In the genomic region with DNA sequence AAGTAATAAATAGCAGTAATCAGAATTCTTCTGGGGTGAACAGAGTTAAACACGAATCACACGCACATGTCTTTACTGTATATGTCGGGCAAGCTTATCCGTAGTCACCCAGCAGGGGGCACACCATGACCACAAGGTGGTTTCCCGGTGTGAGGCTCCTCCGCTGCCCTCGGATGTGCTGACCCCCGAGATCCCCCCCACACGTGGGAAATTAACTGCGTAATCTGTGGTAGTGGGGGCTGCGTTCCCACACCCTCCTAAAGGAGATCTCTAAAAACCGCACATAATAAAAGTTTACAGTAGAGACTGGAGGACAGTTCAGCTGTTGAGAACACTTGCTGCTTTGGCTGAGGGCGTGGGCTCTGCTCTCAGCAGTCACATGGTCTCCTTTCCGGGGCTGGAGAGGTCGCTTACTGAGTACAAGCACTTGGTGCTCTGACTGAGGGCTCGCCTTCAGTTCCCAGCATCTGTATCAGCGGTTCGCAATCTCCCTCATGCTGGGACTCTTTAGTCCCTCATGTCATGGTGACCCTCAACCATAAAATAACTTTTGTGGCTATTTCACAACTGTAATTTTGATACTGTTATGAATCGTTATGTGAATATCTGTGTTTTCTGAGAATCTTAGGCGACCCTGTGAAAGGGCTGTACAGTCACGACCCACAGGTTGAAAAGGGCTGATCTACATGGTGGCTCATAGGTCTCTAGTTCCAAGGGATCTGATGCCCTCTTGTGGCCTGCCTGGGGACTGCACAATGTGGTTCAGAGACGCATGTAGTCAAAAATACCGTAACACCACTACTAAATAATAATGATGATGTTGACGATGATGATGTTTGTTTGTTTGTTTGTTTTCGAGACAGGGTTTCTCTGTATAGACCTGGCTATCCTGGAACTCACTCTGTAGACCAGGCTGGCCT, we compare ENCODE assay signal across 8 mouse cellular contexts. TPM values are rescaled to one million over a fixed set of nuclear protein-coding genes. Genes with fewer than 3 reads are reported as not detected.
DNase-seq lines count a peak whose midpoint lies in the region; ATAC-seq and TF ChIP-seq lines count a peak whose summit lies in the region.

No protein-coding gene starts in this region.

- no peaks in the 10 kb centered on the region for H3K9me3 ChIP-seq in embryonic facial prominence, embryonic 15.5 days (replicated peaks)
- no peaks in the 10 kb centered on the region for H3K9me3 ChIP-seq in heart, embryonic 12.5 days (replicated peaks)
- H3K9me3 ChIP-seq in kidney, embryonic 16.5 days (ENCODE audit: low read length), result no peaks in the 10 kb centered on the region

- no peaks in the 10 kb centered on the region for H3K27me3 ChIP-seq in embryonic facial prominence, embryonic 15.5 days
- H3K27me3 ChIP-seq in heart, embryonic 12.5 days (replicated peaks), result no peaks in the 10 kb centered on the region
- H3K27me3 ChIP-seq in kidney, embryonic 16.5 days (ENCODE audit: insufficient read depth, low read length), result no peaks in the 10 kb centered on the region
- no peaks in the 10 kb centered on the region for H3K27me3 ChIP-seq in liver, adult 2 months (ENCODE audit: control insufficient read depth, insufficient read depth, low read length)

- ATAC-seq in embryonic facial prominence, embryonic 15.5 days (ENCODE audit: insufficient number of reproducible peaks, low FRiP score, low TSS enrichment, low read depth), result no peak
- peak; percentile 51 for ATAC-seq in heart, embryonic 12.5 days (ENCODE audit: insufficient number of reproducible peaks, low FRiP score)
- peak; percentile 82; the same call in 1 of the 2 replicates for ATAC-seq in kidney, embryonic 16.5 days (ENCODE audit: low FRiP score, low TSS enrichment)
- peak; percentile 81 for ATAC-seq in monocyte, adult 5-6 weeks (replicated peaks; ENCODE audit: insufficient number of reproducible peaks, low FRiP score, low TSS enrichment, poor library complexity, severe bottlenecking)

- 11% methylated on average over 25 of the region's 25 CpGs for WGBS in embryonic facial prominence, embryonic 15.5 days
- WGBS in heart, embryonic 12.5 days, result 10% methylated on average over 25 of the region's 25 CpGs
- 10% methylated on average over 25 of the region's 25 CpGs for WGBS in kidney, embryonic 16.5 days
- WGBS in liver, adult 2 months, result 8% methylated on average over 25 of the region's 25 CpGs

- no peaks in the 10 kb centered on the region for H3K36me3 ChIP-seq in embryonic facial prominence, embryonic 15.5 days
- H3K36me3 ChIP-seq in heart, embryonic 12.5 days, result no peaks in the 10 kb centered on the region
- H3K36me3 ChIP-seq in kidney, embryonic 16.5 days (ENCODE audit: insufficient read depth, low read length), result no peaks in the 10 kb centered on the region
- no peaks in the 10 kb centered on the region for H3K36me3 ChIP-seq in liver, adult 2 months (ENCODE audit: control insufficient read depth, insufficient read depth, low read length)

- TF ChIP-seq CTCF in liver, adult 2 months (IDR thresholded peaks at IDR 0.05; ENCODE audit: low read depth, low read length), result peak; percentile 86

- peaks cover 5% of the 10 kb centered on the region for H3K4me1 ChIP-seq in embryonic facial prominence, embryonic 15.5 days
- H3K4me1 ChIP-seq in heart, embryonic 12.5 days (replicated peaks), result no peaks in the 10 kb centered on the region
- H3K4me1 ChIP-seq in kidney, embryonic 16.5 days (ENCODE audit: insufficient read depth, low read length), result 0 out of 2 replicates have a peak, but pooled peaks cover 6% of the 10 kb centered on the region
- no peaks in the 10 kb centered on the region for H3K4me1 ChIP-seq in liver, adult 2 months (ENCODE audit: control insufficient read depth, insufficient read depth, low read length)

- H3K9ac ChIP-seq in embryonic facial prominence, embryonic 15.5 days, result no peak overlapping the region
- H3K9ac ChIP-seq in heart, embryonic 12.5 days, result no peak overlapping the region
- H3K9ac ChIP-seq in kidney, embryonic 16.5 days (replicated peaks; ENCODE audit: low read length), result no peak overlapping the region
- no peak overlapping the region for H3K9ac ChIP-seq in liver, adult 2 months (ENCODE audit: low read depth, low read length)

- H3K79me2 ChIP-seq in liver, adult 2 months (ENCODE audit: control insufficient read depth, insufficient read depth, low read length), result no peaks in the 10 kb centered on the region

- TF ChIP-seq POLR2A in liver, adult 2 months (IDR thresholded peaks at IDR 0.05; ENCODE audit: extremely low read depth, insufficient read depth, low read length), result no peak

- DNase-seq in A20 (ENCODE audit: low read depth, low spot score), result peak; percentile 91
- peak; percentile 89 to 90 for DNase-seq in adrenal gland, postnatal 36 days
- peak; percentile 59 for DNase-seq in liver, adult 2 months (ENCODE audit: extremely low read depth, low read depth, low spot score)
- peak; percentile 76 to 90 for DNase-seq in spleen, postnatal 4 days (ENCODE audit: low spot score in 2 of 2)

- peak overlapping the region; percentile 22 for H3K4me3 ChIP-seq in embryonic facial prominence, embryonic 15.5 days (replicated peaks)
- peak overlapping the region; percentile 34 for H3K4me3 ChIP-seq in heart, embryonic 12.5 days
- H3K4me3 ChIP-seq in kidney, embryonic 16.5 days (ENCODE audit: low read length), result peak overlapping the region; percentile 28
- H3K4me3 ChIP-seq in liver, adult 2 months (ENCODE audit: insufficient read depth, low read depth, low read length), result peak overlapping the region; percentile 3; the same call in 1 of the 2 replicates

- 0 out of 2 replicates have a peak overlapping the region, but pooled peaks have one; percentile 11 for H3K27ac ChIP-seq in embryonic facial prominence, embryonic 15.5 days (replicated peaks)
- H3K27ac ChIP-seq in heart, embryonic 12.5 days (ENCODE audit: poor library complexity, severe bottlenecking), result no peak overlapping the region
- no peak overlapping the region for H3K27ac ChIP-seq in kidney, embryonic 16.5 days (ENCODE audit: low read length)
- no peak overlapping the region for H3K27ac ChIP-seq in liver, adult 2 months (replicated peaks; ENCODE audit: insufficient read depth, low read depth, low read length)

- peak overlapping the region; percentile 44 for H3K4me2 ChIP-seq in embryonic facial prominence, embryonic 15.5 days (replicated peaks)
- H3K4me2 ChIP-seq in heart, embryonic 12.5 days, result peak overlapping the region; percentile 61
- H3K4me2 ChIP-seq in kidney, embryonic 16.5 days (replicated peaks; ENCODE audit: low read depth, low read length), result peak overlapping the region; percentile 52

RNA-seq across cellular contexts. Expression of gene Uts2, which starts 32.0 kb away (rescaled TPM):
- not detected for total RNA-seq in adrenal gland, postnatal 36 days (2021)
- polyA plus RNA-seq in embryonic facial prominence, embryonic 15.5 days (2015; fragmentation: Nextera tagmentation; extraction: Ambion mirVana), result not detected in 2 replicates
- polyA plus RNA-seq in heart, embryonic 12.5 days (2016; fragmentation: Nextera tagmentation; extraction: Ambion mirVana), result not detected in 2 replicates
- polyA plus RNA-seq in kidney, embryonic 16.5 days (2015; fragmentation: Nextera tagmentation; extraction: Ambion mirVana), result not detected in 2 replicates
- total RNA-seq in liver, adult 2 months (2014; rRNA removed), result not detected in 2 replicates
- polyA plus RNA-seq in liver, adult 2 months (2012; rRNA removed), result not detected in 2 replicates
- not detected in 3 replicates for total RNA-seq in monocyte, adult 5-6 weeks (2017)

RNA-seq across cellular contexts. Expression of gene Tnfrsf9, which starts 50.5 kb away (rescaled TPM):
- total RNA-seq in adrenal gland, postnatal 36 days (2021), result under 1 TPM in 1 of 2 experiments, not detected in 1; 0.50 TPM
- polyA plus RNA-seq in embryonic facial prominence, embryonic 15.5 days (2015; fragmentation: Nextera tagmentation; extraction: Ambion mirVana), result 1.0 and 1.3 TPM in 2 replicates
- 0.28 and 0.37 TPM in 2 replicates for polyA plus RNA-seq in heart, embryonic 12.5 days (2016; fragmentation: Nextera tagmentation; extraction: Ambion mirVana)
- 0.26 and 0.40 TPM in 2 replicates for polyA plus RNA-seq in kidney, embryonic 16.5 days (2015; fragmentation: Nextera tagmentation; extraction: Ambion mirVana)
- 0.07 and 0.09 TPM in 2 replicates for total RNA-seq in liver, adult 2 months (2014; rRNA removed)
- polyA plus RNA-seq in liver, adult 2 months (2012; rRNA removed), result 0.05 and 0.15 TPM in 2 replicates
- total RNA-seq in monocyte, adult 5-6 weeks (2017), result 14.3 to 47.8 TPM (median 28.4 TPM) in 3 replicates

RNA-seq across cellular contexts. Expression of gene Park7, which starts 50.7 kb away (rescaled TPM):
- 100 to 1,000 TPM; 283 to 288 TPM for total RNA-seq in adrenal gland, postnatal 36 days (2021)
- polyA plus RNA-seq in embryonic facial prominence, embryonic 15.5 days (2015; fragmentation: Nextera tagmentation; extraction: Ambion mirVana), result 374 TPM in 2 replicates
- polyA plus RNA-seq in heart, embryonic 12.5 days (2016; fragmentation: Nextera tagmentation; extraction: Ambion mirVana), result 306 and 308 TPM in 2 replicates
- 404 and 421 TPM in 2 replicates for polyA plus RNA-seq in kidney, embryonic 16.5 days (2015; fragmentation: Nextera tagmentation; extraction: Ambion mirVana)
- total RNA-seq in liver, adult 2 months (2014; rRNA removed), result 281 and 324 TPM in 2 replicates
- 148 and 191 TPM in 2 replicates for polyA plus RNA-seq in liver, adult 2 months (2012; rRNA removed)
- total RNA-seq in monocyte, adult 5-6 weeks (2017), result 177 to 216 TPM (median 190 TPM) in 3 replicates
